Mouse (Mus musculus) embryonic facial prominence, embryonic 12.5 days (tissue): Measurements from ENCODE around the gene Lamtor3. TPM values are rescaled to one million over a fixed set of nuclear protein-coding genes. Genes with fewer than 3 reads are reported as not detected.

Experiments
- ATAC-seq: fragments of 200-750 bp; cut with Nextera tagmentation; 2 replicates; pipeline ENCODE4 v1.8.0; 2017; ENCODE audit not compliant: insufficient number of reproducible peaks, insufficient read depth, low FRiP score, low TSS enrichment
- H3K27ac ChIP-seq: fragments of 300-500 bp; sonication (generic); 2 replicates; pipeline ENCODE4 v1.5.1; 2016; ENCODE audit warnings: mild to moderate bottlenecking
- H3K27me3 ChIP-seq: fragments of 300-500 bp; sonication (generic); 2 replicates; pipeline ENCODE4 v1.6.1; 2016; ENCODE audit warnings: mild to moderate bottlenecking, moderate library complexity
- H3K36me3 ChIP-seq: fragments of 300-500 bp; sonication (generic); 2 replicates; pipeline ENCODE4 v1.6.1; 2016; ENCODE audit warnings: mild to moderate bottlenecking
- H3K4me1 ChIP-seq: fragments of 300-500 bp; sonication (generic); 2 replicates; pipeline ENCODE4 v1.6.1; 2016
- H3K4me2 ChIP-seq: fragments of 300-500 bp; sonication (generic); replicated peaks from 2 replicates; pipeline ENCODE4 v1.6.1; 2016; ENCODE audit warnings: mild to moderate bottlenecking, moderate library complexity
- H3K4me3 ChIP-seq: fragments of 300-500 bp; sonication (generic); 2 replicates; pipeline ENCODE4 v1.5.1; 2016; ENCODE audit warnings: mild to moderate bottlenecking
- H3K9ac ChIP-seq: fragments of 300-500 bp; sonication (generic); 2 replicates; pipeline ENCODE4 v1.6.1; 2016; ENCODE audit warnings: mild to moderate bottlenecking, moderate library complexity
- H3K9me3 ChIP-seq: fragments of 300-500 bp; sonication (generic); 2 replicates; pipeline ENCODE4 v1.6.1; 2016; ENCODE audit warnings: mild to moderate bottlenecking, moderate library complexity
- WGBS: fragments of 180-500 bp; shearing (Covaris S2); methylation state at CpG from one replicate; pipeline ENCODE4 v1.1.7; 2016; 5-methylcytosine and 5-hydroxymethylcytosine counted together
- polyA plus RNA-seq: library from polyadenylated mRNA; unstranded; fragments of >200 nt; fragmentation: Nextera tagmentation; extraction: Ambion mirVana; gene quantifications from 2 replicates; pipeline ENCODE4 v1.2.1, GENCODE M21; 2016

The Lamtor3 gene
- polyA plus RNA-seq, 1 experiment from 2014 or later, result 96.8 TPM

- H3K9me3 ChIP-seq, result no peaks in the 10 kb centered on the region
- H3K27me3 ChIP-seq, result no peaks in the 10 kb centered on the region
- no peaks in the 10 kb centered on the region for H3K4me1 ChIP-seq
- no peak for ATAC-seq
- H3K9ac ChIP-seq, result no peak overlapping the region
- WGBS, result 86% methylated on average over 14 of the region's 14 CpGs
- H3K4me2 ChIP-seq, result no peak overlapping the region
- H3K27ac ChIP-seq, result no peak overlapping the region
- no peaks in the 10 kb centered on the region for H3K36me3 ChIP-seq
- no peak overlapping the region for H3K4me3 ChIP-seq
Observed at GRCm38 (mm10) chr3:137968105-137968819, 50.0 kb downstream of the Lamtor3 start.

- H3K9me3 ChIP-seq, result no peaks in the 10 kb centered on the region
- no peaks in the 10 kb centered on the region for H3K27me3 ChIP-seq
- H3K4me2 ChIP-seq, result no peak overlapping the region
- H3K27ac ChIP-seq, result no peak overlapping the region
- no peaks in the 10 kb centered on the region for H3K4me1 ChIP-seq
- WGBS, result 86% methylated on average over 9 of the region's 9 CpGs
- H3K9ac ChIP-seq, result no peak overlapping the region
- no peaks in the 10 kb centered on the region for H3K36me3 ChIP-seq
- H3K4me3 ChIP-seq, result no peak overlapping the region
- no peak for ATAC-seq
Observed at GRCm38 (mm10) chr3:137968820-137969486, 50.6 kb downstream of the Lamtor3 start.

GRCm38 (mm10) chr3:137969951-137970350, 51.6 kb downstream of the Lamtor3 start:
- 49% methylated on average over 12 of the region's 12 CpGs for WGBS
- Histone ChIP-seq H3K27ac (no peak overlapping the region), H3K27me3 (no peaks in the 10 kb centered on the region), H3K36me3 (no peaks in the 10 kb centered on the region), H3K4me3 (no peak overlapping the region), H3K9ac (no peak overlapping the region), H3K4me2 (peak overlapping the region; percentile 18; the same call in 1 of the 2 replicates), H3K9me3 (no peaks in the 10 kb centered on the region), H3K4me1 (no peaks in the 10 kb centered on the region)
- ATAC-seq, result no peak

GRCm38 (mm10) chr3:137972224-137972623, 53.9 kb downstream of the Lamtor3 start:
- no peaks in the 10 kb centered on the region for H3K9me3 ChIP-seq
- no peaks in the 10 kb centered on the region for H3K36me3 ChIP-seq
- WGBS, result 78% methylated on average over 5 of the region's 5 CpGs
- no peak overlapping the region for H3K4me3 ChIP-seq
- ATAC-seq, result no peak
- H3K4me1 ChIP-seq, result peaks cover 5% of the 10 kb centered on the region; the same call in 1 of the 2 replicates
- H3K4me2 ChIP-seq, result no peak overlapping the region
- H3K27me3 ChIP-seq, result no peaks in the 10 kb centered on the region
- no peak overlapping the region for H3K9ac ChIP-seq
- H3K27ac ChIP-seq, result no peak overlapping the region

GRCm38 (mm10) chr3:137972989-137973388, 54.7 kb downstream of the Lamtor3 start:
- Histone ChIP-seq H3K36me3 (no peaks in the 10 kb centered on the region), H3K4me2 (no peak overlapping the region), H3K27ac (no peak overlapping the region), H3K9me3 (no peaks in the 10 kb centered on the region), H3K9ac (no peak overlapping the region), H3K4me1 (peaks cover 8% of the 10 kb centered on the region; the same call in 1 of the 2 replicates), H3K4me3 (no peak overlapping the region), H3K27me3 (no peaks in the 10 kb centered on the region)
- 89% methylated on average over 7 of the region's 7 CpGs for WGBS
- 0 out of 2 replicates have a peak, but pooled peaks have one; percentile 41 for ATAC-seq

GRCm38 (mm10) chr3:137974306-137974705, 56.0 kb downstream of the Lamtor3 start:
- no peak overlapping the region for H3K4me3 ChIP-seq
- no peak overlapping the region for H3K9ac ChIP-seq
- H3K4me1 ChIP-seq, result peaks cover 8% of the 10 kb centered on the region; the same call in 1 of the 2 replicates
- H3K9me3 ChIP-seq, result no peaks in the 10 kb centered on the region
- H3K27me3 ChIP-seq, result no peaks in the 10 kb centered on the region
- no peak overlapping the region for H3K4me2 ChIP-seq
- 54% methylated on average over 8 of the region's 8 CpGs for WGBS
- no peaks in the 10 kb centered on the region for H3K36me3 ChIP-seq
- no peak for ATAC-seq
- H3K27ac ChIP-seq, result no peak overlapping the region

GRCm38 (mm10) chr3:137975435-137975834, 57.1 kb downstream of the Lamtor3 start:
- no peaks in the 10 kb centered on the region for H3K36me3 ChIP-seq
- H3K4me3 ChIP-seq, result no peak overlapping the region
- no peaks in the 10 kb centered on the region for H3K9me3 ChIP-seq
- H3K4me1 ChIP-seq, result peaks cover 12% of the 10 kb centered on the region; the same call in 1 of the 2 replicates
- no peak for ATAC-seq
- no peaks in the 10 kb centered on the region for H3K27me3 ChIP-seq
- H3K9ac ChIP-seq, result no peak overlapping the region
- H3K27ac ChIP-seq, result no peak overlapping the region
- H3K4me2 ChIP-seq, result no peak overlapping the region
- 82% methylated on average over 7 of the region's 7 CpGs for WGBS

GRCm38 (mm10) chr3:137975856-137976423, 57.6 kb downstream of the Lamtor3 start:
- H3K4me2 ChIP-seq, result no peak overlapping the region
- 87% methylated on average over 17 of the region's 17 CpGs for WGBS
- H3K4me3 ChIP-seq, result no peak overlapping the region
- no peaks in the 10 kb centered on the region for H3K36me3 ChIP-seq
- no peaks in the 10 kb centered on the region for H3K9me3 ChIP-seq
- ATAC-seq, result no peak
- H3K4me1 ChIP-seq, result peaks cover 14% of the 10 kb centered on the region; the same call in 1 of the 2 replicates
- no peak overlapping the region for H3K9ac ChIP-seq
- no peak overlapping the region for H3K27ac ChIP-seq
- no peaks in the 10 kb centered on the region for H3K27me3 ChIP-seq

- H3K9ac ChIP-seq, result no peak overlapping the region
- WGBS, result 32% methylated on average over 9 of the region's 9 CpGs
Observed at GRCm38 (mm10) chr3:137976943-137977628, 58.8 kb downstream of the Lamtor3 start.

GRCm38 (mm10) chr3:137977629-137978041, 59.3 kb downstream of the Lamtor3 start:
- ATAC-seq, result no peak
- H3K27me3 ChIP-seq, result no peaks in the 10 kb centered on the region
- no peak overlapping the region for H3K27ac ChIP-seq
- H3K4me2 ChIP-seq, result no peak overlapping the region
- H3K36me3 ChIP-seq, result no peaks in the 10 kb centered on the region
- H3K9me3 ChIP-seq, result no peaks in the 10 kb centered on the region
- 33% methylated on average over 6 of the region's 6 CpGs for WGBS
- H3K4me3 ChIP-seq, result no peak overlapping the region
- H3K4me1 ChIP-seq, result peaks cover 14% of the 10 kb centered on the region; the same call in 1 of the 2 replicates
- no peak overlapping the region for H3K9ac ChIP-seq

More at GRCm38 (mm10) chr3:137976943-137977628, 58.8 kb downstream of the Lamtor3 start:
- Histone ChIP-seq H3K4me2 (no peak overlapping the region), H3K4me3 (no peak overlapping the region), H3K9me3 (no peaks in the 10 kb centered on the region), H3K27me3 (no peaks in the 10 kb centered on the region), H3K4me1 (peaks cover 14% of the 10 kb centered on the region; the same call in 1 of the 2 replicates), H3K36me3 (no peaks in the 10 kb centered on the region), H3K27ac (no peak overlapping the region)
- no peak for ATAC-seq

GRCm38 (mm10) chr3:137978233-137978632, 59.9 kb downstream of the Lamtor3 start:
- H3K9ac ChIP-seq, result no peak overlapping the region
- no peaks in the 10 kb centered on the region for H3K9me3 ChIP-seq
- H3K4me3 ChIP-seq, result no peak overlapping the region
- H3K4me2 ChIP-seq, result no peak overlapping the region
- ATAC-seq, result no peak
- no peaks in the 10 kb centered on the region for H3K27me3 ChIP-seq
- peaks cover 14% of the 10 kb centered on the region; the same call in 1 of the 2 replicates for H3K4me1 ChIP-seq
- H3K36me3 ChIP-seq, result no peaks in the 10 kb centered on the region
- H3K27ac ChIP-seq, result no peak overlapping the region
- 61% methylated on average over 5 of the region's 5 CpGs for WGBS
